Mouse (Mus musculus): ENCODE data around the gene Ppp1r9b.

DNA sequence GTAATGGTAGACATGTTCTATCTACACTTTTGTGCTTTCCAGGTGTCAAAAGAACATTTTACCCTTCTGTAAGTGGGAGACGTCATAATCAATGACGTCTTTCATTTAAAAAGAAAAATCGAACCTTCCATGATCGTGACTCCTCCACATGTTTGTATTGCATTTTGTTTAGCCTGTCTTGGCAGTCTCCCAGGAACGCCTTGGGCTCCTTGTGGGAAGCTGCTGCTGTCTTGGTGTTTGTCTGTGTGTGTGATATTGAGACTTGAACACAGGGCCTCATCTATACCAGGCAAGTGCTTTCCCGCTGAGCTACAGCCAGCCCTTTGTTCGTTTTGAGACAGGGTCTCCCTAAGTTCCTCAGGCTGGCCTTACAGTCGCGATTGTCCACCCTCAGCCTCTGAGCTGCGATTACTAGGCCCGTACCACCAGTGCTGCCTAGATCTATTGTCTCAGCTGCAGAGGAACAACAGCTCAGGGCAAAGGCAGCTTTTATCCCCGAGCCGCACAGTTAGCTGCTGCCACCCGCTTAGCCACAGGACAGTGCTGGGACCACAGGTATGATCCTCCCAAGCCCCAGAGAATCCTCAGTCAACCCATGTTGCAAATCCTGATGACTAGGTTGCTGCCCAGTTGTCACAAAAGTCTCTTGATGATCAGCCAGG, 47.5 kb downstream of the Ppp1r9b start:
- TF ChIP-seq POLR2A (IDR thresholded peaks at IDR 0.05; ENCODE audit: insufficient read depth, low read depth, low read length) = no peak
- no peak for TF ChIP-seq CTCF (IDR thresholded peaks at IDR 0.05; ENCODE audit: insufficient read depth, low read depth, low read length)
